Mouse (Mus musculus): ENCODE measurements at regions not wholly inside any gene's neighbourhood (a gene's known extent, or its start where the extent isn't known, plus 50 kb on each side); places are given as distances from the start of the nearest gene placed in this dataset.

- TF ChIP-seq CTCF (IDR thresholded peaks at IDR 0.05; ENCODE audit: low read depth): no peak
- no peak for TF ChIP-seq EP300 (optimal IDR thresholded peaks at IDR 0.05)
These were observed 93.6 kb upstream of the Srsf6 start for GRCm38 (mm10) chr2:162837776-162838175.

Data from stomach, postnatal 0 days (tissue).